ENCODE assay signal across 8 mouse cellular contexts in the genomic region with DNA sequence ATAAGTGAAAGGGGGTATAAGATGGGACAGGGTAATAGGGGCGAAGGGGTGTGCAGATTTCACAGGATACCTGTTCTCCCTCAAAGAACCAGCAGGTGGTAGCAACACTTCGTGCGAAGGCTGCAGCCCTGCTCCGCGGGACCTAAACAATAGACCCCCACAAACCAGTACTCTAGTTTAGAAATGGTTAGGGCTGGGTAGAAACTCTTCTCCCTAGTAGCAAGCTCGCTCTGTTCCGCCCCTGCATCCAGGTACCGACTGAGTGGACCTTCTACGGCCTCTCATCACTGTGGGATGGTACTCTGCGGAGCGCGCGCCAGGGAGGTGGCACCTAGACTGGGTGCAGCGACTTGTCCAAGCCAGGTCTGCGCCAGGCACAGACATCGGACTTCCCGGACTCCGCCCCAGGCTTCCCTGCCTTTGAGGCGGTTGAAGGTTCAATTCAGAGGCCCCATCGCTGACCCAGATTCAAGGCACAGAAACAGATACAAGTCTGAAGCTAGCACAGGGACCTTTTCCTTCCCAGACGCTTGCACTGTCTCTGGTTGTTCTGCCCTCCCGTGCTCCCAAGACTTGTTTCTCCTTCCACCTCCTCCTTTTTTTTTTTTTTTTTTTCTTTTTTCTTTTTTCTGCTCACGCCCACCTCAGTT. TPM values are rescaled to one million over a fixed set of nuclear protein-coding genes. Genes with fewer than 3 reads are reported as not detected.
DNase-seq lines count a peak whose midpoint lies in the region; ATAC-seq and TF ChIP-seq lines count a peak whose summit lies in the region.

No protein-coding gene starts in this region.

- H3K4me2 ChIP-seq in embryonic facial prominence, embryonic 12.5 days (replicated peaks), result peak overlapping the region; percentile 67
- peak overlapping the region; percentile 88 for H3K4me2 ChIP-seq in hindbrain, embryonic 13.5 days
- peak overlapping the region; percentile 82 for H3K4me2 ChIP-seq in limb, embryonic 12.5 days
- peak overlapping the region; percentile 84 for H3K4me2 ChIP-seq in midbrain, embryonic 12.5 days (replicated peaks)
- H3K4me2 ChIP-seq in stomach, postnatal 0 days (replicated peaks; ENCODE audit: low read depth), result peak overlapping the region; percentile 93

- H3K4me1 ChIP-seq in G1E (ENCODE audit: insufficient read depth, low read depth, low read length), result peaks cover 20% of the 10 kb centered on the region
- peaks cover 10% of the 10 kb centered on the region for H3K4me1 ChIP-seq in embryonic facial prominence, embryonic 12.5 days
- H3K4me1 ChIP-seq in hindbrain, embryonic 13.5 days (replicated peaks), result peaks cover 27% of the 10 kb centered on the region
- peaks cover 9% of the 10 kb centered on the region for H3K4me1 ChIP-seq in limb, embryonic 12.5 days (replicated peaks)
- peaks cover 6% of the 10 kb centered on the region; the same call in 1 of the 2 replicates for H3K4me1 ChIP-seq in midbrain, embryonic 12.5 days
- no peaks in the 10 kb centered on the region for H3K4me1 ChIP-seq in stomach, postnatal 0 days (replicated peaks; ENCODE audit: control insufficient read depth, insufficient read depth)

- H3K4me3 ChIP-seq in G1E (ENCODE audit: low read depth, low read length), result peak overlapping the region; percentile 74
- peak overlapping the region; percentile 67 for H3K4me3 ChIP-seq in embryonic facial prominence, embryonic 12.5 days
- H3K4me3 ChIP-seq in hindbrain, embryonic 13.5 days, result peak overlapping the region; percentile 78
- H3K4me3 ChIP-seq in limb, embryonic 12.5 days (replicated peaks), result peak overlapping the region; percentile 71
- peak overlapping the region; percentile 75 for H3K4me3 ChIP-seq in midbrain, embryonic 12.5 days
- H3K4me3 ChIP-seq in stomach, postnatal 0 days (ENCODE audit: low read depth, low read length), result peak overlapping the region; percentile 67

- no peaks in the 10 kb centered on the region for H3K36me3 ChIP-seq in G1E (replicated peaks)
- no peaks in the 10 kb centered on the region for H3K36me3 ChIP-seq in embryonic facial prominence, embryonic 12.5 days
- H3K36me3 ChIP-seq in hindbrain, embryonic 13.5 days, result no peaks in the 10 kb centered on the region
- no peaks in the 10 kb centered on the region for H3K36me3 ChIP-seq in limb, embryonic 12.5 days
- no peaks in the 10 kb centered on the region for H3K36me3 ChIP-seq in midbrain, embryonic 12.5 days
- no peaks in the 10 kb centered on the region for H3K36me3 ChIP-seq in stomach, postnatal 0 days (ENCODE audit: control insufficient read depth, insufficient read depth, low read length)

- TF ChIP-seq EP300 in stomach, postnatal 0 days (optimal IDR thresholded peaks at IDR 0.05), result no peak

- ATAC-seq in cerebellum, adult (ENCODE audit: insufficient number of reproducible peaks, low FRiP score, low TSS enrichment), result 0 out of 2 replicates have a peak, but pooled peaks have one; percentile 27
- peak; percentile 62 for ATAC-seq in G1E (ENCODE audit: extremely low read depth, insufficient number of reproducible peaks, low FRiP score, poor library complexity, severe bottlenecking)
- ATAC-seq in embryonic facial prominence, embryonic 12.5 days (ENCODE audit: insufficient number of reproducible peaks, insufficient read depth, low FRiP score, low TSS enrichment), result peak; percentile 59
- peak; percentile 72 for ATAC-seq in hindbrain, embryonic 13.5 days (ENCODE audit: low FRiP score)
- ATAC-seq in limb, embryonic 12.5 days (ENCODE audit: insufficient number of reproducible peaks, insufficient read depth, low FRiP score, low TSS enrichment, low read depth), result peak; percentile 70
- ATAC-seq in midbrain, embryonic 12.5 days (ENCODE audit: low FRiP score, low read depth), result peak; percentile 68
- ATAC-seq in stomach, postnatal 0 days (ENCODE audit: low FRiP score, low TSS enrichment), result peak; percentile 71

- under 1% methylated on average over 23 of the region's 23 CpGs for WGBS in embryonic facial prominence, embryonic 12.5 days
- 1% methylated on average over 23 of the region's 23 CpGs for WGBS in hindbrain, embryonic 13.5 days
- WGBS in limb, embryonic 12.5 days, result under 1% methylated on average over 23 of the region's 23 CpGs
- WGBS in midbrain, embryonic 12.5 days, result under 1% methylated on average over 23 of the region's 23 CpGs
- WGBS in stomach, postnatal 0 days, result 2% methylated on average over 22 of the region's 23 CpGs

- H3K27me3 ChIP-seq in G1E (ENCODE audit: insufficient read depth, low read length), result peaks cover 39% of the 10 kb centered on the region
- H3K27me3 ChIP-seq in embryonic facial prominence, embryonic 12.5 days, result no peaks in the 10 kb centered on the region
- H3K27me3 ChIP-seq in hindbrain, embryonic 13.5 days, result no peaks in the 10 kb centered on the region
- peaks cover 2% of the 10 kb centered on the region; the same call in 1 of the 2 replicates for H3K27me3 ChIP-seq in limb, embryonic 12.5 days
- 0 out of 2 replicates have a peak, but pooled peaks cover 5% of the 10 kb centered on the region for H3K27me3 ChIP-seq in midbrain, embryonic 12.5 days
- H3K27me3 ChIP-seq in stomach, postnatal 0 days (ENCODE audit: control insufficient read depth, insufficient read depth, low read length), result no peaks in the 10 kb centered on the region

- no peaks in the 10 kb centered on the region for H3K9me3 ChIP-seq in G1E (replicated peaks)
- H3K9me3 ChIP-seq in embryonic facial prominence, embryonic 12.5 days, result no peaks in the 10 kb centered on the region
- no peaks in the 10 kb centered on the region for H3K9me3 ChIP-seq in hindbrain, embryonic 13.5 days
- no peaks in the 10 kb centered on the region for H3K9me3 ChIP-seq in limb, embryonic 12.5 days
- H3K9me3 ChIP-seq in midbrain, embryonic 12.5 days, result no peaks in the 10 kb centered on the region
- no peaks in the 10 kb centered on the region for H3K9me3 ChIP-seq in stomach, postnatal 0 days (ENCODE audit: control insufficient read depth, low read length)

- TF ChIP-seq CTCF in G1E (IDR thresholded peaks at IDR 0.05; ENCODE audit: low read depth, low read length), result 0 out of 2 replicates have a peak, but pooled peaks have one; percentile 6
- peak; percentile 80 for TF ChIP-seq CTCF in stomach, postnatal 0 days (IDR thresholded peaks at IDR 0.05; ENCODE audit: low read depth)

- peak overlapping the region; percentile 93 for H3K27ac ChIP-seq in embryonic facial prominence, embryonic 12.5 days
- H3K27ac ChIP-seq in hindbrain, embryonic 13.5 days, result peak overlapping the region; percentile 94
- peak overlapping the region; percentile 95 for H3K27ac ChIP-seq in limb, embryonic 12.5 days
- peak overlapping the region; percentile 88 for H3K27ac ChIP-seq in midbrain, embryonic 12.5 days (replicated peaks)
- H3K27ac ChIP-seq in stomach, postnatal 0 days (replicated peaks), result peak overlapping the region; percentile 85

- no peak for DNase-seq in cerebellum, adult 11 months
- DNase-seq in G1E (ENCODE audit: low spot score), result peak; percentile 18
- peak; percentile 65 for DNase-seq in stomach, postnatal 0 days (ENCODE audit: low spot score)

- peak overlapping the region; percentile 75 for H3K9ac ChIP-seq in embryonic facial prominence, embryonic 12.5 days
- H3K9ac ChIP-seq in hindbrain, embryonic 13.5 days, result peak overlapping the region; percentile 88
- peak overlapping the region; percentile 84 for H3K9ac ChIP-seq in limb, embryonic 12.5 days (replicated peaks)
- H3K9ac ChIP-seq in midbrain, embryonic 12.5 days (replicated peaks), result peak overlapping the region; percentile 86
- peak overlapping the region; percentile 69 for H3K9ac ChIP-seq in stomach, postnatal 0 days (ENCODE audit: low read length)

RNA-seq across cellular contexts. Expression of a gene that starts 0.8 kb away (rescaled TPM):
- total RNA-seq in G1E (2014; fragmentation: Nextera tagmentation) (not detected in 2 replicates), G1E (2017) (1.2 and 1.7 TPM in 2 replicates)
- polyA plus RNA-seq in G1E (2012), result 0.12 and 0.46 TPM in 2 replicates
- 25.9 and 27.2 TPM in 2 replicates for polyA plus RNA-seq in embryonic facial prominence, embryonic 12.5 days (2016; fragmentation: Nextera tagmentation; extraction: Ambion mirVana)
- polyA plus RNA-seq in hindbrain, embryonic 13.5 days (2015; fragmentation: Nextera tagmentation; extraction: Ambion mirVana), result 28.3 and 29.5 TPM in 2 replicates
- polyA plus RNA-seq in limb, embryonic 12.5 days (2016; fragmentation: Nextera tagmentation; extraction: Ambion mirVana), result 20.2 and 26.2 TPM in 2 replicates
- polyA plus RNA-seq in midbrain, embryonic 12.5 days (2016; fragmentation: Nextera tagmentation; extraction: Ambion mirVana), result 17.6 and 20.7 TPM in 2 replicates
- polyA plus RNA-seq in stomach, postnatal 0 days (2015; fragmentation: Nextera tagmentation; extraction: Ambion mirVana), result 23.5 and 24.3 TPM in 2 replicates

RNA-seq across cellular contexts. Expression of a gene that starts 31.7 kb away (rescaled TPM):
- not detected in 2 replicates for total RNA-seq in G1E (2014; fragmentation: Nextera tagmentation)
- total RNA-seq in G1E (2017), result 0.05 and 0.12 TPM in 2 replicates
- not detected in 2 replicates for polyA plus RNA-seq in G1E (2012)
- 0.55 and 1.2 TPM in 2 replicates for polyA plus RNA-seq in embryonic facial prominence, embryonic 12.5 days (2016; fragmentation: Nextera tagmentation; extraction: Ambion mirVana)
- polyA plus RNA-seq in hindbrain, embryonic 13.5 days (2015; fragmentation: Nextera tagmentation; extraction: Ambion mirVana), result 0.70 and 0.87 TPM in 2 replicates
- polyA plus RNA-seq in limb, embryonic 12.5 days (2016; fragmentation: Nextera tagmentation; extraction: Ambion mirVana), result 0.36 and 0.51 TPM in 2 replicates
- 0.37 and 0.58 TPM in 2 replicates for polyA plus RNA-seq in midbrain, embryonic 12.5 days (2016; fragmentation: Nextera tagmentation; extraction: Ambion mirVana)
- 7.1 and 8.4 TPM in 2 replicates for polyA plus RNA-seq in stomach, postnatal 0 days (2015; fragmentation: Nextera tagmentation; extraction: Ambion mirVana)

Comparison
In these comparisons a context has a peak if more than half of its experiments do, and no peak if none do; other contexts are left out.
1. RNA of a gene that starts 0.8 kb away (polyA plus RNA-seq): 28.3 to 29.5 TPM in hindbrain, embryonic 13.5 days, 25.9 to 27.2 TPM in embryonic facial prominence, embryonic 12.5 days, 23.5 to 24.3 TPM in stomach, postnatal 0 days, 17.6 to 20.7 TPM in midbrain, embryonic 12.5 days and 20.2 to 26.2 TPM in limb, embryonic 12.5 days; 0.12 to 0.46 TPM in G1E; every median in the first group is over 10 times any median in the second.
2. Peak in every context shown above with its lines, with median percentiles within 50 percentile points of each other: ATAC-seq, H3K4me3 ChIP-seq, H3K27ac ChIP-seq, H3K4me2 ChIP-seq and H3K9ac ChIP-seq.